Mouse (Mus musculus) T-helper 2 cell (primary cell): ENCODE results near the gene Smtnl1.

Experiments
- in situ Hi-C: fragments of 300-600 bp; cut with MboI, MseI; formaldehyde crosslinking; loops from one replicate; pipeline ENCODE4 v1.15.1; 2025; ENCODE audit warnings: high pct_unique_total_duplicates

The Smtnl1 gene

GRCm38 (mm10) chr2:84822552-84822951, at the start of gene Smtnl1:
Gene Smtnl1 (minus strand): TSS chr2:84822652.
- in situ Hi-C loops = no loop called here

GRCm38 (mm10) chr2:84870623-84871160, 48.2 kb upstream of the Smtnl1 start:
- in situ Hi-C loops = loop anchor here (10.0 kb wide), 1 partner anchor 154 kb away; no protein-coding TSS in a partner anchor

GRCm38 (mm10) chr2:84868977-84869376, 46.5 kb upstream of the Smtnl1 start:
- in situ Hi-C loops = no loop called here

GRCm38 (mm10) chr2:84868521-84868943, 46.1 kb upstream of the Smtnl1 start:
- in situ Hi-C loops = no loop called here

GRCm38 (mm10) chr2:84865616-84866571, 43.4 kb upstream of the Smtnl1 start:
- in situ Hi-C loops = no loop called here

GRCm38 (mm10) chr2:84862231-84862630, 39.8 kb upstream of the Smtnl1 start:
- in situ Hi-C loops = no loop called here

GRCm38 (mm10) chr2:84861430-84861829, 39.0 kb upstream of the Smtnl1 start:
- in situ Hi-C loops = no loop called here

- in situ Hi-C loops = no loop called here
Observed at GRCm38 (mm10) chr2:84859991-84860780, 37.7 kb upstream of the Smtnl1 start.

- in situ Hi-C loops = no loop called here
Observed at GRCm38 (mm10) chr2:84858551-84858950, 36.1 kb upstream of the Smtnl1 start.

- in situ Hi-C loops = no loop called here
Observed at GRCm38 (mm10) chr2:84855732-84856131, 33.3 kb upstream of the Smtnl1 start.

GRCm38 (mm10) chr2:84851130-84852040, 28.9 kb upstream of the Smtnl1 start:
- in situ Hi-C loops = no loop called here

GRCm38 (mm10) chr2:84850407-84851129, 28.1 kb upstream of the Smtnl1 start:
- in situ Hi-C loops = no loop called here

GRCm38 (mm10) chr2:84845226-84845625, 22.8 kb upstream of the Smtnl1 start:
- in situ Hi-C loops = no loop called here

- in situ Hi-C loops = no loop called here
Observed at GRCm38 (mm10) chr2:84843654-84844053, 21.2 kb upstream of the Smtnl1 start.

- in situ Hi-C loops = no loop called here
Observed at GRCm38 (mm10) chr2:84841905-84842304, 19.5 kb upstream of the Smtnl1 start.

- in situ Hi-C loops = no loop called here
Observed at GRCm38 (mm10) chr2:84840748-84841563, 18.5 kb upstream of the Smtnl1 start.

- in situ Hi-C loops = no loop called here
Observed at GRCm38 (mm10) chr2:84840016-84840747, 17.7 kb upstream of the Smtnl1 start.
